Mouse (Mus musculus) WW6 (cell line): ENCODE measurements around the gene Cfap54.

Source experiments
- DNase-seq: peaks from one replicate; pipeline ENCODE4 v3.0.0-alpha.2; 2013; ENCODE audit warnings: low read depth, low spot score

Cfap54 gene

DNA sequence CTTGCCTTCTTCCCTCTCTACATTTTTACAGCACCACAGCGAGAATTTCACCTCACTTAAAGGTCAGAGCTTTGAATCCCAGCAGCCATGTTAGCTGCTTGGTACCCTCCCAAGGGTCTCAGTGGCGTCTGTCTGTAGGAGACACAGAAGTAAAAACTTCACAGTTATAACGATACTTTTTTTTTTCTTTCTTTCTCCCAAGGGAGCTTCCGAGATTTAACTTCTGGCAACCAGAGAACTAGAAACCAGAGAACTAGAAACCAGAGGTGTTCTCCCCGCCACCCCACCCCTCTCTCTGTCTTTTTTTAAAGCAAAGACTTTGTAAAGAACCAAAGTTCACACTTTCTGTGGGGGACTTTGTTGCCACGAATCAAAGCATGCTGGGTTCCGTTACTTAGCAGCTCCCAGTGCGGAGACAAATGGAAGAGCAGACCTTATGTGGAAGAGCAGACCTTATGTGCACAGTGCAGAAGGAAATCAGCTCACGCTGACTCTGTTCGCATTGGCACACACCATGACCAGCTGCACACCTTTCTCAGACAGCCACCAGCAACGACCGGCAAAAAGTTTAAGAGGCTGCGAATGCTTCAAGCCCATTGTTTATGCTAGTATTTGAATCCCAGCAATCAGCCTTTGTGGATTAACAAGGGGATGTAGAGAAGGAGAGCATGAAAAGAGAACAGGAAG lies 292.9 kb downstream of the Cfap54 start:
- no peak for DNase-seq

DNA sequence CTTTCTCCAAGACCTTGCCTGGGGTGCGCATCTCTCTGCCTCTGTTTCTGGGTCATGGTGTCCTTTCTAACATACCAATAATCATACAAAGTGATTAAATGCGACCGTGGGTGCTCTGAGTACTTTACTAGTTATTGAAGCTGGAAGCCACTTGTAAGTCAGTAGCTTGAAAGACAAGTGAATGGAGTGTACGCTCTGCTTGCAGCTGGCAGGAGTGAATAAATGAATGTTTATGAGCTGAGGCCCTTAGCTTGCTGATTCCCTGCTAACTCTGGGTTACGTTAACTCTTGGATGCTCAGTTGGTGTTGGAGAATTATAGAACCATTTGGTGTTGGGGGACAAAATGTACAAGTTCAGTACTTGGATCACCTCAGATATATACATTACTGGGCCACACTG lies 298.7 kb downstream of the Cfap54 start:
- no peak for DNase-seq

- DNase-seq = no peak
Observed at GRCm38 (mm10) chr10:92754359-92754758, 327.1 kb downstream of the Cfap54 start.

GRCm38 (mm10) chr10:92730339-92730738 lies 351.1 kb downstream of the Cfap54 start:
- no peak for DNase-seq

GRCm38 (mm10) chr10:92728723-92729122 lies 352.7 kb downstream of the Cfap54 start:
- DNase-seq = no peak
